Mouse (Mus musculus) Muller cell, postnatal 12 days (primary cell): ENCODE measurements around the gene Sstr1.

Experiments
- DNase-seq: peaks from one replicate; pipeline ENCODE4 v3.0.0-alpha.2; 2015; ENCODE audit errors: inconsistent ontology term

Gene Sstr1

GRCm38 (mm10) chr12:58211163-58212071 is at the start of gene Sstr1:
Gene Sstr1, plus strand, starts transcription at chr12:58211772.
- DNase-seq = no peak

DNA sequence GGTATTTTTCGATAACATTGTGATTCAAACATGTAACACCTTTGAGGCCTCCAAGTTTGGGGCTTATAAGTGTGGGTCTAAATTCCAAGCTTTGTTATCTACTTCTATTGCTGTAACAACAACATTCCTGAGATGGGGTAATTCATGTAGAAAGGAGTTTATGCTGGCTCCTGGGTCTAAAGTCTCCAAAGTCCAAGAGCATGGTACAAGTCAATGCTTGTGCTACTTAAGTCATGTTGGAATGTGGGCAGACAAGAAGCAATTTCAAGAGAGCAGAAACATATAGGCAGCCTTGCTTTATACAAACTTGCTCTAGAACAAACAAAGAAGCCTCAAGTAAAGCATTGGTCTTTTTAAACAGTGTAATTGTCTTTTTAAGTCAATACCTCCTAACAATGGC is 12.8 kb upstream of the Sstr1 start:
- DNase-seq = no peak

DNA sequence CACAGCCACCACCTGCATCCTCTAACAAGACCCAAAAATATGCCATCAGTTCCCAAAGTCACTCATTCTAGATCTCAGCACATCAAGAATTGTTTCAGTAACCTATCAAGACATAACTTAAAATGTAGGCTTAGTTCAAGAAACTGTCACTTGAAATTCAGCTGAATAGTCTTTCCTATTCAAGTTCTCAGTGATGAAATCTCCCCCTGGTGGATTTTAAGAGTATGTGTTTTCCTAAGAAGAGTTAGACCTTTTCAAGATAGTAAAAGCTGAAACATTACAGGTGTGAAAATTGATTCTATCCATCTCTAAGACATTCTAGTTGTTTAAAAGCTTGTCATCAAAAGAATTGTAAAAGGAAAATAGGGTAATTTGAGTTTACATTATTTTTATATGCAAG is 10.4 kb upstream of the Sstr1 start:
- DNase-seq = no peak

DNA sequence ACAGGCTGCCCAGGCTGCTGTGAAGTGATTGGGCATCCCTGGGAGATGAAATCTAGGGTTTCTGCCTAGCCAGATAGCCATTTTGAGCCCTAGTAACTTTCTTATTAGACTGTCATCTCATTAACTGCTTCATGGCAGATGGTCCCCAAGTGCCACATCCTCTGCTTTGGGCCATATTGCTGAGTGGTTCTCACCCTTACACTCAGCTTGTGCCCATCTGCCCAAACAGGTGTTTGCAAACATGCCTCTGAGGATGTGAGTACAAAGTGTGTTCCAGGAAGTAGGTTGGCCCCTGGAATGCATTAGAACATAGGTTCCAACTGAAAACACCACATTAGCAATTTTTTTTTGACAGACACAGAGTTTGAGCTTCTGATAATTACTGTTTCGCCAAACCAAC is 3.6 kb upstream of the Sstr1 start:
- DNase-seq = no peak

DNA sequence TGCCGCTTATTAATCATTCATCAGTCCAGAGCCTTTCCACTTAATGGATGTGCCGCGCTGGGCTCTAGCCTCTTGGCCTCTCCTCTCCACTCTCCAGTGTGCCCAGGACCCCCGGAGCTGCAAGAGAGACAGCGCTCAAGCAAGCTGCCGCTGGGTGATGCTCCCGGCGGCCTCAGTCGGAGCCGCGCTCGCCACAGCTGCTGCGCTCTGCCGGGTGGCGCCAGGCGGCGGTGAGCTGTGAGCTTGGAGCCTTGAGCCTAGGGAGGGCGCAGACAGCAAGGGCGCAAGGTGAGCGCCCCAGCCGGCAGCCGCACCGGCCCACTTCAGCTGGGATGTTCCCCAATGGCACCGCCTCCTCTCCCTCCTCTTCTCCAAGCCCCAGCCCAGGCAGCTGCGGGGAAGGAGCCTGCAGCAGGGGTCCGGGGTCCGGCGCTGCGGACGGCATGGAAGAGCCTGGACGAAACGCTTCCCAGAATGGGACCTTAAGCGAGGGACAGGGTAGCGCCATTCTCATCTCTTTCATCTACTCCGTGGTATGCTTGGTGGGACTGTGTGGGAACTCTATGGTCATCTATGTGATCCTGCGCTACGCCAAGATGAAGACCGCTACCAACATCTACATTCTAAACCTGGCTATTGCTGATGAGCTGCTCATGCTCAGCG is 820 bp downstream of the Sstr1 start:
- DNase-seq = peak; percentile 26

DNA sequence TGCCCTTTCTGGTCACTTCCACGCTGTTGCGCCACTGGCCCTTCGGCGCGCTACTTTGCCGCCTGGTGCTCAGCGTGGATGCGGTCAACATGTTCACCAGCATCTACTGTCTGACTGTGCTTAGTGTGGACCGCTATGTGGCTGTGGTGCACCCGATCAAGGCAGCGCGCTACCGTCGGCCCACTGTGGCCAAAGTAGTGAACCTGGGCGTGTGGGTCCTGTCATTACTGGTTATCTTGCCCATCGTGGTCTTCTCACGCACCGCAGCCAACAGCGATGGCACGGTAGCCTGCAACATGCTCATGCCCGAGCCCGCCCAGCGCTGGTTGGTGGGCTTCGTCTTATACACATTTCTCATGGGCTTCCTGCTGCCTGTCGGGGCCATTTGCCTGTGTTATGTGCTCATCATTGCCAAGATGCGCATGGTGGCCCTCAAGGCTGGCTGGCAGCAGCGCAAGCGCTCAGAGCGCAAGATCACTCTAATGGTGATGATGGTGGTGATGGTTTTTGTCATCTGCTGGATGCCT is 1.4 kb downstream of the Sstr1 start:
- DNase-seq = no peak

GRCm38 (mm10) chr12:58213451-58214288 is 2.1 kb downstream of the Sstr1 start:
- DNase-seq = peak; percentile 52

DNA sequence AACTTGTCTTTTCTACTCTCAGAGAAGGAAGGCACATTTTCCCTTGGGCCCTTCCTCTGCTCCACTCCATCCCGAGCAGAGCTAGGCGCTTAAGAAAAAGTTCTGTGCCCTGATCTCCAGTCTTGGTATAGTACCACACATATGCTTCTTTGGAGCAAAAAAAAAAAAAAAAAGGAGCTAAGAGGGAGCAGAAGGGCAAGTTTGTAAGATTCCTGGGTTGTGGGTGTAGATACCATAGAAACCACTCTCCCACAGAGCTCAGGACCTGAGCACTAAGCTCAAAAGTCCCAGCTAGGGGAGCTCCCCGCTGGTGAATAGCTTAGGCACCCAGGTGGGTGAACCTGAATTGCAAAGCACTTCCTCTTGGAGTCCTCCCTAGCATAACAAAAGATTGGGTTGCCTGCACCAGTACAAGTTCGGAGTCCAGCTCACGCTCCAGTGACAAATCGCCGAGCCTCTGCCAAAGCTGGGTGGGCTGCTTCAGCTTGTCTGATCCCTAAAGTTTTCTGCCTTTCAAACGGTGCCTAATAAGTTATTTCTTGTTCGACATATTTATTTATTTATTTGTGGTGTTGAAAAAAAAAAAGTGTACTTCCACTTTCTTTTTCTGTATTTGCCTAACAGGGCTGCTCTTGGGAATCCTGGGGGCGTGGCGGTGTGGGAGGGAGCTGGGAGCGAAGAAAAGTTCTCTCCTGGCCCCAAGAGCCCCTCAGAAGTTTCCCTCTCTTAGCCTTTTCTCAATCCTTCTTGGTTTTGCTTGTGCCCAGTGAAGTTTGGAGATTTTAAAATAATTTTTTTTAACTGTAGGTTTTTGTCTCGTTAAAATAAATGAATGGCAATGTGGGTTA is 2.9 kb downstream of the Sstr1 start:
- DNase-seq = peak; percentile 22

DNA sequence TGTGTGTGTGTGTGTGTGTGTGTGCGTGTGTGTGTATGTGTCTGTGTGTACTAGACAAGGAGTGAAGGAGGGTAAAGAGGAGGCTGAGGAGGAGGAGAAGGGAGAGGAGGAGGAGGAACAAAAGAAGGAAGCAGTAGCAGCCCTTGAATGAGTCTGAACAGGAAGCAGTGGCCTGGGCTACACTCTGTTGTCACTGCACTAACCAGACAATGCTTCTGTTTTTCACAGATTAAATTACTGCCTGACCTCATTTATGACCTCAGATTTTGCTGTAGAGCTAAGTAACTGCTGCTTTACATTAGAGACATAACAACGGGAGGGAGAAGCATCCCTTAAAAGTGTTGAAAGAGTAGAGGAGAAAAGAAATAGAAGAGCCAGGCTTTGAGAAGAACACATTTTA is 4.6 kb downstream of the Sstr1 start:
- DNase-seq = no peak

GRCm38 (mm10) chr12:58219078-58219477 is 7.5 kb downstream of the Sstr1 start:
- no peak for DNase-seq

DNA sequence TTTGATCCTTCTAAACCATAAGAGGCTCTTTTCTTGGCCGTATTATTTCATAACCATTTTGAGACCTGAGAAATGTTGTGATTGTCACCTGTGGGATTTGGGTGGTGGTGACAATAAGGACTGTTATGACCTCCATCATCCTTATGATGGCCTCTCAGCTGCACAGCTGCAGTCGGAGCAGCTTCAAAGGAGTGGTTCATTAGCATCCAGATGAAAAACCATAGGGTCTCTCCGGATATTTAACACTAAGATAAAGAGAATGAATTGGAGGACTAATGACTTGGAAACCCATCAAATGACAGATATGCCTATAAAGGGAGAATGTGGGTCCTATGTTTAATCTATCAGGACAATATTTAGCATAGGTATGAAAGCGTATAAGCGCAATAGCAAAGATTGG is 14.1 kb downstream of the Sstr1 start:
- no peak for DNase-seq

DNA sequence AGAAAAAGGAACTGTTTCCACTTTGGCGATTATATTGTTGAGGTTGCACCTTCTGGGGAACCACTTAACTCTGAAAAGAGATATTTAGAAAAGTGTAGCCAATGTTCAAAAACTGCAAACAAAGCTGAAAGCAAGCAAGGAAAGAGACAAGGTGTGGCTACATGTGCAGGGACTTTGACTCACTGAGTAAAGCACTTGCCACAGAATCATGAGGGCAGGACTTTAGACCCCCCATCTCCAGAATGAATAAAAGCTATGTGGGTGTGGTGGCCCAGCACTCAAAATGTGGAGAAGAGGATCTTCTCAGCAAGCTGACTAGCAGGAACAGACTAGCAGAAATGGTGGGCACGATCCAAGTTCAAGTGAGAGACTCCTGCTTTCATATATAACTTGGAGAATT is 20.9 kb downstream of the Sstr1 start:
- DNase-seq = no peak

DNA sequence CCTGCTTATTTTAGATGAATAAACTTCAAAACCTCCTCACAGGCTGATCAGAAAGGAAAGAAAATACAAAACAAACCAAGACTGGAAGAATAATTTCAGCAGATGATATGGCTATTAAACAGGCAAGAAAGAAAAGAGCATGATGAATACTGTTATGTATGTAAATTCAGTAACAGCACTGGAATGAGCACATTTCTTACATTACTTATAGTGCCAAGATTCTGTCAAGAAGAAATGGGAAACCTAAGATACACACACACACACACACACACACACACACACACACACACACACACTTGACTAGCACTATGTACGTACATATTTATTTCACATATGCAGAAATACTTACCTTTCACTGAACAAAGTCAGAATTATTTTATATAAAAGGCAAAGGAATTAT is 40.3 kb downstream of the Sstr1 start:
- no peak for DNase-seq
